Mouse (Mus musculus) G1E (cell line): ENCODE measurements at regions not wholly inside any gene's neighbourhood (a gene's known extent, or its start where the extent isn't known, plus 50 kb on each side); places are given as distances from the start of the nearest gene placed in this dataset.

Source experiments
- ATAC-seq: 2 replicates; pipeline ENCODE4 v1.8.0; 2016; ENCODE audit warnings: mild to moderate bottlenecking; ENCODE audit not compliant: insufficient number of reproducible peaks, poor library complexity, low FRiP score, severe bottlenecking; ENCODE audit errors: extremely low read depth
- DNase-seq: peaks from one replicate; pipeline ENCODE4 v3.0.0; 2012; ENCODE audit warnings: low spot score
- H3K27me3 ChIP-seq: 2 replicates; pipeline ENCODE4 v1.6.1; 2012; ENCODE audit warnings: mild to moderate bottlenecking, low read length, inconsistent platforms; ENCODE audit not compliant: insufficient read depth
- H3K36me3 ChIP-seq: replicated peaks from 2 replicates; pipeline ENCODE3; 2012; ENCODE audit warnings: mild to moderate bottlenecking, inconsistent platforms
- H3K4me1 ChIP-seq: 2 replicates; pipeline ENCODE4 v1.6.1; 2012; ENCODE audit warnings: low read depth, low read length, inconsistent platforms, mixed read lengths; ENCODE audit not compliant: insufficient read depth
- H3K4me3 ChIP-seq: 2 replicates; pipeline ENCODE4 v1.5.1; 2012; ENCODE audit warnings: low read depth, mild to moderate bottlenecking, inconsistent platforms, low read length, moderate library complexity, mixed read lengths
- H3K9me3 ChIP-seq: replicated peaks from 2 replicates; pipeline ENCODE4 v1.6.1; 2012; ENCODE audit warnings: inconsistent platforms
- CTCF ChIP-seq: IDR thresholded peaks from 2 replicates; pipeline ENCODE4 v1.5.1; 2012; ENCODE audit warnings: low read depth, low read length, inconsistent platforms, mixed read lengths
- GATA1 ChIP-seq: IDR thresholded peaks from 2 replicates; pipeline ENCODE4 v1.6.1; 2012; ENCODE audit warnings: borderline replicate concordance, low read length, inconsistent platforms, mixed read lengths
- GATA2 ChIP-seq: IDR thresholded peaks from 2 replicates; pipeline ENCODE4 v1.6.1; 2012; ENCODE audit warnings: low read depth, low read length, inconsistent platforms, borderline replicate concordance
- POLR2AphosphoS5 ChIP-seq: IDR thresholded peaks from 2 replicates; pipeline ENCODE4 v1.6.1; 2012; ENCODE audit warnings: low read depth, low read length, inconsistent platforms; ENCODE audit not compliant: insufficient replicate concordance
- TAL1 ChIP-seq: conservative IDR thresholded peaks from 2 replicates; pipeline ENCODE4 v1.6.1; 2012; ENCODE audit warnings: low read depth, low read length, inconsistent platforms, mixed read lengths

- Histone ChIP-seq H3K4me3 (no peak overlapping the region), H3K4me1 (no peaks in the 10 kb centered on the region), H3K36me3 (no peaks in the 10 kb centered on the region), H3K27me3 (peaks cover 3% of the 10 kb centered on the region; the same call in 1 of the 2 replicates), H3K9me3 (no peaks in the 10 kb centered on the region)
- no peak for DNase-seq
- ATAC-seq, result no peak
- TF ChIP-seq CTCF (no peak), GATA2 (no peak), GATA1 (no peak), TAL1 (no peak), POLR2AphosphoS5 (no peak)
Measured at GRCm38 (mm10) chr3:21358068-21358467, 718.4 kb upstream of the Tbl1xr1 start.

- Histone ChIP-seq H3K4me3 (no peak overlapping the region), H3K27me3 (peaks cover 3% of the 10 kb centered on the region; the same call in 1 of the 2 replicates), H3K36me3 (no peaks in the 10 kb centered on the region), H3K9me3 (no peaks in the 10 kb centered on the region), H3K4me1 (no peaks in the 10 kb centered on the region)
- ATAC-seq, result no peak
- DNase-seq, result no peak
- TF ChIP-seq CTCF (no peak), POLR2AphosphoS5 (no peak), GATA2 (no peak), TAL1 (no peak), GATA1 (no peak)
Measured at GRCm38 (mm10) chr3:21361069-21361468, 715.4 kb upstream of the Tbl1xr1 start.

GRCm38 (mm10) chr3:21379816-21380215 is 696.6 kb upstream of the Tbl1xr1 start:
- Histone ChIP-seq H3K9me3 (no peaks in the 10 kb centered on the region), H3K36me3 (no peaks in the 10 kb centered on the region), H3K4me3 (no peak overlapping the region), H3K4me1 (no peaks in the 10 kb centered on the region), H3K27me3 (no peaks in the 10 kb centered on the region)
- DNase-seq (no peak), ATAC-seq (no peak)
- TF ChIP-seq GATA2 (no peak), GATA1 (no peak), TAL1 (no peak), POLR2AphosphoS5 (no peak), CTCF (no peak)

- Histone ChIP-seq H3K27me3 (no peaks in the 10 kb centered on the region), H3K4me3 (no peak overlapping the region), H3K9me3 (no peaks in the 10 kb centered on the region), H3K4me1 (no peaks in the 10 kb centered on the region), H3K36me3 (no peaks in the 10 kb centered on the region)
- TF ChIP-seq POLR2AphosphoS5 (no peak), GATA1 (no peak)
- ATAC-seq (no peak), DNase-seq (no peak)
Measured at GRCm38 (mm10) chr3:21381072-21381471, 695.4 kb upstream of the Tbl1xr1 start.

GRCm38 (mm10) chr3:21403551-21403950 is 672.9 kb upstream of the Tbl1xr1 start:
- Histone ChIP-seq H3K36me3 (no peaks in the 10 kb centered on the region), H3K4me1 (no peaks in the 10 kb centered on the region), H3K4me3 (no peak overlapping the region), H3K9me3 (no peaks in the 10 kb centered on the region), H3K27me3 (0 out of 2 replicates have a peak, but pooled peaks cover 2% of the 10 kb centered on the region)
- no peak for ATAC-seq
- DNase-seq, result no peak
- TF ChIP-seq GATA1 (no peak), GATA2 (no peak), POLR2AphosphoS5 (no peak), CTCF (no peak), TAL1 (no peak)

GRCm38 (mm10) chr3:21404058-21404457 is 672.4 kb upstream of the Tbl1xr1 start:
- DNase-seq (no peak), ATAC-seq (no peak)
- H3K4me3 ChIP-seq, result no peak overlapping the region
- H3K4me1 ChIP-seq, result no peaks in the 10 kb centered on the region
- H3K27me3 ChIP-seq, result 0 out of 2 replicates have a peak, but pooled peaks cover 2% of the 10 kb centered on the region
- H3K9me3 ChIP-seq, result no peaks in the 10 kb centered on the region
- no peaks in the 10 kb centered on the region for H3K36me3 ChIP-seq
- TF ChIP-seq GATA2 (no peak), POLR2AphosphoS5 (no peak), GATA1 (no peak), TAL1 (no peak)

- no peaks in the 10 kb centered on the region for H3K4me1 ChIP-seq
- TF ChIP-seq POLR2AphosphoS5 (no peak), CTCF (no peak), GATA2 (no peak), GATA1 (no peak), TAL1 (no peak)
- no peak overlapping the region for H3K4me3 ChIP-seq
- no peak for ATAC-seq
- no peaks in the 10 kb centered on the region for H3K9me3 ChIP-seq
- H3K36me3 ChIP-seq, result no peaks in the 10 kb centered on the region
- no peak for DNase-seq
- no peaks in the 10 kb centered on the region for H3K27me3 ChIP-seq
Measured at GRCm38 (mm10) chr3:21407077-21407476, 669.4 kb upstream of the Tbl1xr1 start.

- Histone ChIP-seq H3K4me3 (no peak overlapping the region), H3K4me1 (no peaks in the 10 kb centered on the region), H3K27me3 (no peaks in the 10 kb centered on the region), H3K36me3 (no peaks in the 10 kb centered on the region), H3K9me3 (no peaks in the 10 kb centered on the region)
- DNase-seq (no peak), ATAC-seq (no peak)
- no peak for TF ChIP-seq GATA1
- TF ChIP-seq POLR2AphosphoS5, result no peak
- TF ChIP-seq TAL1, result no peak
- TF ChIP-seq CTCF, result no peak
- no peak for TF ChIP-seq GATA2
Measured at GRCm38 (mm10) chr3:21412010-21412409, 664.4 kb upstream of the Tbl1xr1 start.
